In genomic region chr1:52765176-52766111, GRCm38 (mm10) we compare ENCODE assay signal across 11 mouse cellular contexts. TPM values are rescaled to one million over a fixed set of nuclear protein-coding genes. Genes with fewer than 3 reads are reported as not detected.
A peak's percentile ranks its signal among the peaks of the same experiment; 100 is the strongest.
DNase-seq lines count a peak whose midpoint lies in the region; ATAC-seq and TF ChIP-seq lines count a peak whose summit lies in the region.
"Had no signal": no experiment of that assay in that cellular context is flagged by ENCODE, and none has a peak within 500 bp of the region (broad histone marks: within the 10 kb centered on the region; RNA-seq: fewer than 3 reads in every experiment).

No protein-coding gene starts in this region.

- H3K36me3 ChIP-seq in liver, embryonic 16.5 days (ENCODE audit: control insufficient read depth, insufficient read depth) = no peaks in the 10 kb centered on the region
- H3K36me3 ChIP-seq in liver, embryonic 12.5 days = no peaks in the 10 kb centered on the region
- H3K36me3 ChIP-seq in stomach, postnatal 0 days (ENCODE audit: control insufficient read depth, insufficient read depth, low read length) = no peaks in the 10 kb centered on the region
- H3K36me3 ChIP-seq: embryonic facial prominence, embryonic 15.5 days; lung, embryonic 15.5 days; neural tube, embryonic 12.5 days had no signal

- H3K4me2 ChIP-seq in liver, embryonic 16.5 days (ENCODE audit: low read depth, low read length) = no peak overlapping the region
- no peak overlapping the region for H3K4me2 ChIP-seq in liver, embryonic 12.5 days
- H3K4me2 ChIP-seq in stomach, postnatal 0 days (replicated peaks; ENCODE audit: low read depth) = no peak overlapping the region
- H3K4me2 ChIP-seq: embryonic facial prominence, embryonic 15.5 days; lung, embryonic 15.5 days; neural tube, embryonic 12.5 days had no signal

- H3K27ac ChIP-seq in liver, embryonic 16.5 days (ENCODE audit: low read length) = no peak overlapping the region
- no peak overlapping the region for H3K27ac ChIP-seq in liver, embryonic 12.5 days
- H3K27ac ChIP-seq in stomach, postnatal 0 days (replicated peaks) = 0 out of 2 replicates have a peak overlapping the region, but pooled peaks have one; percentile 24
- H3K27ac ChIP-seq: embryonic facial prominence, embryonic 15.5 days; lung, embryonic 15.5 days; neural tube, embryonic 12.5 days had no signal

- H3K9ac ChIP-seq in liver, embryonic 16.5 days (ENCODE audit: low read depth, low read length) = no peak overlapping the region
- H3K9ac ChIP-seq in liver, embryonic 12.5 days = no peak overlapping the region
- H3K9ac ChIP-seq in stomach, postnatal 0 days (ENCODE audit: low read length) = 0 out of 2 replicates have a peak overlapping the region, but pooled peaks have one; percentile 4
- H3K9ac ChIP-seq: embryonic facial prominence, embryonic 15.5 days; lung, embryonic 15.5 days; neural tube, embryonic 12.5 days had no signal

- peak; percentile 55 for DNase-seq in adrenal gland, postnatal 25 days
- peak; percentile 47 for DNase-seq in kidney, postnatal 14 days
- peak; percentile 21 for DNase-seq in stomach, postnatal 0 days (ENCODE audit: low spot score)
- DNase-seq in spleen, postnatal 10 days (ENCODE audit: low spot score in 2 of 2) = no peak
- DNase-seq in urinary bladder, postnatal 14 days (ENCODE audit: low spot score) = no peak
- DNase-seq: thymus, postnatal 4 days had no signal

- TF ChIP-seq CTCF in stomach, postnatal 0 days (IDR thresholded peaks at IDR 0.05; ENCODE audit: low read depth) = no peak

- no peaks in the 10 kb centered on the region for H3K9me3 ChIP-seq in liver, embryonic 16.5 days (replicated peaks; ENCODE audit: control insufficient read depth, low read length)
- H3K9me3 ChIP-seq in liver, embryonic 12.5 days (replicated peaks) = no peaks in the 10 kb centered on the region
- no peaks in the 10 kb centered on the region for H3K9me3 ChIP-seq in stomach, postnatal 0 days (ENCODE audit: control insufficient read depth, low read length)
- H3K9me3 ChIP-seq: embryonic facial prominence, embryonic 15.5 days; lung, embryonic 15.5 days; neural tube, embryonic 12.5 days had no signal

- H3K4me3 ChIP-seq in liver, embryonic 16.5 days (ENCODE audit: low read depth, low read length) = no peak overlapping the region
- no peak overlapping the region for H3K4me3 ChIP-seq in liver, embryonic 12.5 days
- H3K4me3 ChIP-seq in stomach, postnatal 0 days (ENCODE audit: low read depth, low read length) = no peak overlapping the region
- H3K4me3 ChIP-seq: embryonic facial prominence, embryonic 15.5 days; lung, embryonic 15.5 days; neural tube, embryonic 12.5 days had no signal

- WGBS in liver, embryonic 16.5 days (ENCODE audit: insufficient replicate concordance) = 50% methylated on average over 7 of the region's 7 CpGs
- 61% methylated on average over 7 of the region's 7 CpGs for WGBS in liver, embryonic 12.5 days (ENCODE audit: insufficient replicate concordance)
- 49% methylated on average over 7 of the region's 7 CpGs for WGBS in stomach, postnatal 0 days

- ATAC-seq in liver, embryonic 16.5 days (ENCODE audit: low read depth) = peak; percentile 16; the same call in 1 of the 2 replicates
- ATAC-seq in liver, embryonic 12.5 days = no peak
- ATAC-seq in stomach, postnatal 0 days (ENCODE audit: low FRiP score, low TSS enrichment) = no peak

- H3K4me1 ChIP-seq in liver, embryonic 16.5 days (ENCODE audit: control insufficient read depth, low read depth, low read length) = no peaks in the 10 kb centered on the region; the same call in 1 of the 2 replicates
- peaks cover 3% of the 10 kb centered on the region; the same call in 1 of the 2 replicates for H3K4me1 ChIP-seq in liver, embryonic 12.5 days
- no peaks in the 10 kb centered on the region for H3K4me1 ChIP-seq in stomach, postnatal 0 days (replicated peaks; ENCODE audit: control insufficient read depth, insufficient read depth)
- H3K4me1 ChIP-seq: embryonic facial prominence, embryonic 15.5 days; lung, embryonic 15.5 days; neural tube, embryonic 12.5 days had no signal

- H3K27me3 ChIP-seq in liver, embryonic 16.5 days (ENCODE audit: control insufficient read depth, insufficient read depth, low read depth, low read length) = no peaks in the 10 kb centered on the region
- H3K27me3 ChIP-seq in liver, embryonic 12.5 days (replicated peaks) = no peaks in the 10 kb centered on the region
- no peaks in the 10 kb centered on the region for H3K27me3 ChIP-seq in stomach, postnatal 0 days (ENCODE audit: control insufficient read depth, insufficient read depth, low read length)
- H3K27me3 ChIP-seq: embryonic facial prominence, embryonic 15.5 days; lung, embryonic 15.5 days; neural tube, embryonic 12.5 days had no signal

- TF ChIP-seq EP300 in stomach, postnatal 0 days (optimal IDR thresholded peaks at IDR 0.05) = no peak

RNA-seq across cellular contexts. Expression of gene Mfsd6, which starts 38.2 kb away (rescaled TPM):
- polyA plus RNA-seq in liver, embryonic 16.5 days (2015; fragmentation: Nextera tagmentation; extraction: Ambion mirVana) = 0.49 and 0.61 TPM in 2 replicates
- polyA plus RNA-seq in liver, embryonic 12.5 days (2016; fragmentation: Nextera tagmentation; extraction: Ambion mirVana) = 0.25 and 0.59 TPM in 2 replicates
- 18.2 and 21.1 TPM in 2 replicates for total RNA-seq in adrenal gland, postnatal 25 days (2021)
- 6.3 and 8.0 TPM in 2 replicates for polyA plus RNA-seq in stomach, postnatal 0 days (2015; fragmentation: Nextera tagmentation; extraction: Ambion mirVana)

RNA-seq across cellular contexts. Expression of gene Inpp1, which starts 52.0 kb away (rescaled TPM):
- polyA plus RNA-seq in liver, embryonic 16.5 days (2015; fragmentation: Nextera tagmentation; extraction: Ambion mirVana) = 5.3 and 5.6 TPM in 2 replicates
- 5.4 and 6.2 TPM in 2 replicates for polyA plus RNA-seq in liver, embryonic 12.5 days (2016; fragmentation: Nextera tagmentation; extraction: Ambion mirVana)
- total RNA-seq in adrenal gland, postnatal 25 days (2021) = 17.8 and 19.6 TPM in 2 replicates
- polyA plus RNA-seq in stomach, postnatal 0 days (2015; fragmentation: Nextera tagmentation; extraction: Ambion mirVana) = 6.1 and 8.1 TPM in 2 replicates

Comparison
In these comparisons a context has a peak if more than half of its experiments do, and no peak if none do; other contexts are left out.
1. DNase-seq: peak in adrenal gland, postnatal 25 days (single experiment), kidney, postnatal 14 days (single experiment) and stomach, postnatal 0 days (single experiment); none in spleen, postnatal 10 days (0 of 2) and urinary bladder, postnatal 14 days (single experiment).